In the genomic region with DNA sequence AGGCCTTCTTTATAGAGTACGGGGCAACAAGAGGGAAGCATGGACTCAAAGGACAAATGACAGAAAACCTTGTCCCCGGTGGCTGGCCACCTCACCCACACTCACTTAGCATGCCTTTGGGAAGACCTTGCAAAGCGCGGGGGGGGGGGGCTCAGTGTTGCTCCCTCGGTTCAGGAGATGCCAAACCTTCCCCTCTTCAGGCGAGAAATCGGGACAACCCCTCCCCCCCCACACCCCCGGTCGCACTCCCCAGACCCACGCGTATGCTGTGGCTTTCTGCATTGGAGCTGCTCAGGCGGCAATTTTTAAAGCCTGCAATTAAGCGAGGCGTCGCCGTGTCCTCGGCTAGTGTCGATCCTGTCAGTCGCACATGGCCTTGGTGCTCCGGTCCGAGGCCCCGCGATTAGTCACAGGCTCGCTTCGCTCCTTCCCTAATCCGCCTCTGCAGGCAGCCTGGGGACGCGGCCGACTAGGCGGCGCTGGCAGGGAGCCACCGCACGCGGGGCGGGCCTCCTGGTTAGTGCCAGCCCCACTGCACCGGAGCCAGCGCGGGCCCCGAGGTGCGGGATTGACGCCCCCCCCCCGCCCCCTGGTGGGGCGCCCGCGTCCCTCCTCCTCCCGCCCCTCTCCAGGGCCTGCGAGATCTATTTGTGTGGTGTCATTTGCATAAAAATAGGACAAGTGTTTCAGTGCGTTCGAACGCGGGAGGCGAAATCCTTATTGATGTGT, we compare ENCODE assay signal across 7 mouse cellular contexts.
DNase-seq lines count a peak whose midpoint lies in the region; ATAC-seq and TF ChIP-seq lines count a peak whose summit lies in the region.

No protein-coding gene starts in this region.

- dilution Hi-C loops in CH12.LX (cut with MboI; ENCODE audit: extremely low pct_ligation_motif_present, extremely low pct_unique_long_range_greater_than_20kb, low sequenced_read_pairs), result no loop called here

- TF ChIP-seq RAD21 in CH12.LX (IDR thresholded peaks at IDR 0.05; ENCODE audit: low read depth, low read length), result no peak

- DNase-seq in CH12.LX (ENCODE audit: extremely low read depth) (no peak), ZHBTc4 (ENCODE audit: low read depth, low spot score) (peak; percentile 61)
- DNase-seq in forebrain, embryonic 10.5 days (ENCODE audit: extremely low spot score, low spot score), result peak; percentile 56
- peak; percentile 66 for DNase-seq in heart, postnatal 4 days
- peak; percentile 55 to 66 for DNase-seq in left cerebral cortex, postnatal 36 days (ENCODE audit: low spot score in 2 of 2)
- DNase-seq in right cerebral cortex, postnatal 4 days, result peak; percentile 33

- H3K4me2 ChIP-seq in CH12.LX (ENCODE audit: insufficient read depth, low read depth, poor library complexity, severe bottlenecking), result peak overlapping the region; percentile 56; the same call in 1 of the 2 replicates

- in situ Hi-C loops in CH12.LX (cut with MboI; ENCODE audit: low pct_ligation_motif_present, low pct_unique_long_range_greater_than_20kb, low sequenced_read_pairs), result loop anchor here (5.0 kb wide), 1 partner anchor 38 kb away; no protein-coding TSS in a partner anchor

- 1% methylated on average over 52 of the region's 52 CpGs for WGBS in forebrain, embryonic 10.5 days

- TF ChIP-seq CTCF in CH12.LX (conservative IDR thresholded peaks at IDR 0.05 in 1 of 2, IDR thresholded peaks at IDR 0.05 in 1 of 2; ENCODE audit: low read depth in 2 of 2, low read length in 2 of 2), result no peak

- no peak overlapping the region for H3K4me3 ChIP-seq in CH12.LX (replicated peaks in 1 of 3; ENCODE audit: low read depth in 2 of 3, low read length in 2 of 3, poor library complexity in 1 of 3)
- peak overlapping the region; percentile 64 for H3K4me3 ChIP-seq in forebrain, embryonic 10.5 days

- intact Hi-C loops in left cerebral cortex, postnatal 36 days (cut with DNase I), result loop anchor here (2.0 to 5.0 kb wide), 4 partner anchors 45 to 282 kb away; no protein-coding TSS in a partner anchor

- TF ChIP-seq POLR2A in CH12.LX (IDR thresholded peaks at IDR 0.05; ENCODE audit: low read depth, low read length), result no peak

- H3K27me3 ChIP-seq in CH12.LX (replicated peaks), result no peaks in the 10 kb centered on the region
- peaks cover 100% of the 10 kb centered on the region for H3K27me3 ChIP-seq in forebrain, embryonic 10.5 days (ENCODE audit: poor library complexity, severe bottlenecking)

- H3K36me3 ChIP-seq in CH12.LX (replicated peaks in 1 of 2; ENCODE audit: control insufficient read depth in 1 of 2, insufficient read depth in 1 of 2, low read length in 1 of 2), result no peaks in the 10 kb centered on the region
- no peaks in the 10 kb centered on the region for H3K36me3 ChIP-seq in forebrain, embryonic 10.5 days (replicated peaks)

- H3K9me3 ChIP-seq in CH12.LX (replicated peaks; ENCODE audit: low read length), result peaks cover 6% of the 10 kb centered on the region
- H3K9me3 ChIP-seq in forebrain, embryonic 10.5 days, result no peaks in the 10 kb centered on the region

- peaks cover 30% of the 10 kb centered on the region for H3K79me2 ChIP-seq in CH12.LX (replicated peaks; ENCODE audit: control insufficient read depth, extremely low read depth, insufficient read depth, poor library complexity, severe bottlenecking)

- peak overlapping the region; percentile 97 for H3K27ac ChIP-seq in CH12.LX (ENCODE audit: insufficient read depth, low read depth)
- H3K27ac ChIP-seq in forebrain, embryonic 10.5 days, result peak overlapping the region; percentile 91

- peak overlapping the region; percentile 58 for H3K9ac ChIP-seq in CH12.LX (ENCODE audit: insufficient read depth, low read depth)

- peaks cover 5% of the 10 kb centered on the region in 2 experiments; a peak in 3 of 4 replicates for H3K4me1 ChIP-seq in CH12.LX (ENCODE audit: control insufficient read depth in 1 of 2, insufficient read depth in 2 of 2)
- peaks cover 79% of the 10 kb centered on the region for H3K4me1 ChIP-seq in forebrain, embryonic 10.5 days

- no peak for TF ChIP-seq EP300 in CH12.LX (IDR thresholded peaks at IDR 0.05; ENCODE audit: low read length)

- ATAC-seq in megakaryocyte progenitor cell, adult 5-6 weeks (replicated peaks; ENCODE audit: poor library complexity), result peak; percentile 40

TF ChIP-seq in CH12.LX, 34 proteins besides CTCF, POLR2A, EP300 and RAD21:
- TF ChIP-seq MAX (IDR thresholded peaks at IDR 0.05; ENCODE audit: low read length) (no peak), TBP (conservative IDR thresholded peaks at IDR 0.05; ENCODE audit: low read depth, low read length) (no peak)
